Mouse (Mus musculus) embryo, embryonic 10 days (tissue): Measurements from ENCODE around the gene Usp9y.
A peak's percentile ranks its signal among the peaks of the same experiment; 100 is the strongest.

Experiments used
- DNase-seq: peaks from one replicate; pipeline ENCODE4 v3.0.0-alpha.2; 2015; ENCODE audit warnings: low spot score

Gene Usp9y

DNA sequence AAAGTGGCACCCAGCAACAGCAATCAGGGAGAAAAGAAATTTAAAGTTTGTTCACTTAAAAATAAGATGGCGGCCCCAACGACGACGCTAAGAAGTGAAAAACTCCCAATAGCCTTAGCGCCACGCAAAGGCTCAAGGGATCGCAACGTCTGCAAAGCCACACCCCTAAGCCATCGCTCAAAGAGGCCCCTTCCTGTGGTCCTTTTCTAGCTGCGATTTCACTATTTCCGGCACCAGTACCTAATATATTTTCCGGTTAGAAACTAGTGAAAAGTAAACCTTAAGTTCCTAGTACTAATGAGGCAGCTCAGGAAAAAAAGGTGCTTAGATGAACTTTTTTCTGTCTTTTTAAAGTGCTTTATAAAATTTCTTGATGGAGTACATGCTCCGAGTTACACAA lies at the start of gene Usp9y:
TSS of gene Usp9y (minus strand) at position 101 of the 400 bp plus-strand sequence.
- no peak for DNase-seq

DNA sequence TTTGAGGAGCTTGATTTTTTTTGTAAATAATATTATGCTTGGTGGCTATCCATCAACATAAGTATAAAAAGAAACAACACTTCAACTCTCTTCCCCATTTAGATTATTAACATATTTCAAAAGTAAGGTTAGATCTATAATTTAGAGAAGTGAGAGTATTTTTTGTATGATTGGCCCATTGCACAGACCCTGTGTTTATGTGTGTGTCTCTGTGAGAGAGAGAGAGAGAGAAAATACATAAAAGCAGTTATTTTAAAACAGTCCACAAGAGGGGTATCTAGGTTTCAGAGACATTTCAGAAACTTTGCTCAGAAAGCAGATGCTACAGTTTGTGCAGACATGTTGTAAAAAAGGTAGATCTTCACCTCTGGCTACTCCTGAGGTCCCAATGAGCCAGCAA lies 165.9 kb downstream of the Usp9y start:
- DNase-seq, result no peak

DNA sequence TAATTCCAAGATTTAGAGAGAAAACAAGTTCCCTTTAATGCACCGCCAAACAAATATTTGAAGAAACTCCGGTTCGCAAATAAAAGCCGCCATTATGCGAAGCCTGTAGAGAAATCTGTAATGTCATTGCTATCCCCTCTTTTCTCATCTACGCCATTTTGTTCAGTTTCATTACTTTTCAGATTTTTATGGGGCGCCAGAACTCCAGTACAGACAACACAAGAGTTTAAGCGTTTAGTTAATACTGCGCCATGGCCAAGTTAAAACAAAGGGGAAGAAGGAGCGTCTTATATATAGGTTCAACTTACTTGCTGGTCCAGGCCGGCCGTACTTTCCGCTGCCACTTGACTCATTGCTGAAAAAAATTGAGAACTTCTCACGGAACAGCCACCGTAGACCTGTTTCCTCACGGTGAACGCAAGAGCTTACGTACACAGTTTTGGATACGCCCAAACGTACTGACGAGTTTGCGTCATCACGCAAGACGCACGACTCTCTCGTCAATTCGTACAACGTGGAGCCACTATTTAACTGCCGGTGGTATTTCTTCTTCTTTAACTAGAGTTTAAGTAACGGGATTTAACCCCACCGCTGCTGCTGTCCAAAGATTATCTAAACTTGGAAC lies 173.3 kb downstream of the Usp9y start, which contains the start of gene Ddx3y:
TSS of gene Ddx3y (minus strand) at position 459 of the 625 bp plus-strand sequence.
- peak; percentile 91 for DNase-seq

GRCm38 (mm10) chrY:1285735-1286134 lies 173.8 kb downstream of the Usp9y start:
- peak; percentile 4 for DNase-seq
